Mouse (Mus musculus): ENCODE measurements around the gene Prmt3. TPM values are rescaled to one million over a fixed set of nuclear protein-coding genes. Genes with fewer than 3 reads are reported as not detected.

The Prmt3 gene
- total RNA-seq, 2 experiments from 2014 or later, result 47.5 to 49.2 TPM

GRCm38 (mm10) chr7:49794304-49794703 is 16.2 kb downstream of the Prmt3 start:
- intact Hi-C loops (cut with DNase I), result no loop called here
- no peak for DNase-seq

- DNase-seq, result no peak
- intact Hi-C loops (cut with DNase I), result no loop called here
These were observed 19.0 kb downstream of the Prmt3 start for GRCm38 (mm10) chr7:49797171-49797570.

GRCm38 (mm10) chr7:49803511-49803910 is 25.4 kb downstream of the Prmt3 start:
- intact Hi-C loops (cut with DNase I), result no loop called here
- no peak for DNase-seq

GRCm38 (mm10) chr7:49804638-49805165 is 26.6 kb downstream of the Prmt3 start:
- no peak for DNase-seq

GRCm38 (mm10) chr7:49805618-49806017 is 27.5 kb downstream of the Prmt3 start:
- DNase-seq, result no peak
- intact Hi-C loops (cut with DNase I), result no loop called here

More at GRCm38 (mm10) chr7:49804638-49805165, 26.6 kb downstream of the Prmt3 start:
- intact Hi-C loops (cut with DNase I), result no loop called here

- intact Hi-C loops (cut with DNase I), result no loop called here
- DNase-seq, result no peak
These were observed 29.0 kb downstream of the Prmt3 start for GRCm38 (mm10) chr7:49807093-49807682.

GRCm38 (mm10) chr7:49807846-49808622 is 29.9 kb downstream of the Prmt3 start:
- intact Hi-C loops (cut with DNase I), result no loop called here
- no peak for DNase-seq

GRCm38 (mm10) chr7:49809100-49809499 is 31.0 kb downstream of the Prmt3 start:
- intact Hi-C loops (cut with DNase I), result no loop called here
- DNase-seq, result no peak

GRCm38 (mm10) chr7:49809562-49809961 is 31.4 kb downstream of the Prmt3 start:
- intact Hi-C loops (cut with DNase I), result no loop called here
- no peak for DNase-seq

- DNase-seq, result no peak
- intact Hi-C loops (cut with DNase I), result no loop called here
These were observed 33.2 kb downstream of the Prmt3 start for GRCm38 (mm10) chr7:49811346-49811745.

GRCm38 (mm10) chr7:49819393-49819792 is 41.2 kb downstream of the Prmt3 start:
- intact Hi-C loops (cut with DNase I), result no loop called here
- no peak for DNase-seq

GRCm38 (mm10) chr7:49821370-49821769 is 43.2 kb downstream of the Prmt3 start:
- intact Hi-C loops (cut with DNase I), result no loop called here
- DNase-seq, result no peak

- DNase-seq, result no peak
- intact Hi-C loops (cut with DNase I), result no loop called here
These were observed 43.9 kb downstream of the Prmt3 start for GRCm38 (mm10) chr7:49822028-49822427.

- intact Hi-C loops (cut with DNase I), result no loop called here
- no peak for DNase-seq
These were observed 45.4 kb downstream of the Prmt3 start for GRCm38 (mm10) chr7:49823595-49823994.

GRCm38 (mm10) chr7:49824043-49824442 is 45.9 kb downstream of the Prmt3 start:
- intact Hi-C loops (cut with DNase I), result no loop called here

GRCm38 (mm10) chr7:49824581-49824980 is 46.4 kb downstream of the Prmt3 start:
- no peak for DNase-seq
- intact Hi-C loops (cut with DNase I), result no loop called here

More at GRCm38 (mm10) chr7:49824043-49824442, 45.9 kb downstream of the Prmt3 start:
- DNase-seq, result no peak

GRCm38 (mm10) chr7:49825492-49825891 is 47.3 kb downstream of the Prmt3 start:
- no peak for DNase-seq
- intact Hi-C loops (cut with DNase I), result no loop called here

GRCm38 (mm10) chr7:49827920-49828319 is 49.8 kb downstream of the Prmt3 start:
- DNase-seq, result no peak
- intact Hi-C loops (cut with DNase I), result no loop called here

GRCm38 (mm10) chr7:49842366-49843282 is 64.5 kb downstream of the Prmt3 start:
- peak; percentile 50 for DNase-seq
- intact Hi-C loops (cut with DNase I), result no loop called here

GRCm38 (mm10) chr7:49843304-49843933 is 65.3 kb downstream of the Prmt3 start:
- intact Hi-C loops (cut with DNase I), result no loop called here
- no peak for DNase-seq
